Mouse (Mus musculus): ENCODE results near the gene Itga11.
A peak's percentile ranks its signal among the peaks of the same experiment; 100 is the strongest.
"Not testable (repeated sequence)": the region's sequence is repeated elsewhere in the genome, so short reads cannot be mapped to it uniquely, and the experiment has no call there.

Gene Itga11

DNA sequence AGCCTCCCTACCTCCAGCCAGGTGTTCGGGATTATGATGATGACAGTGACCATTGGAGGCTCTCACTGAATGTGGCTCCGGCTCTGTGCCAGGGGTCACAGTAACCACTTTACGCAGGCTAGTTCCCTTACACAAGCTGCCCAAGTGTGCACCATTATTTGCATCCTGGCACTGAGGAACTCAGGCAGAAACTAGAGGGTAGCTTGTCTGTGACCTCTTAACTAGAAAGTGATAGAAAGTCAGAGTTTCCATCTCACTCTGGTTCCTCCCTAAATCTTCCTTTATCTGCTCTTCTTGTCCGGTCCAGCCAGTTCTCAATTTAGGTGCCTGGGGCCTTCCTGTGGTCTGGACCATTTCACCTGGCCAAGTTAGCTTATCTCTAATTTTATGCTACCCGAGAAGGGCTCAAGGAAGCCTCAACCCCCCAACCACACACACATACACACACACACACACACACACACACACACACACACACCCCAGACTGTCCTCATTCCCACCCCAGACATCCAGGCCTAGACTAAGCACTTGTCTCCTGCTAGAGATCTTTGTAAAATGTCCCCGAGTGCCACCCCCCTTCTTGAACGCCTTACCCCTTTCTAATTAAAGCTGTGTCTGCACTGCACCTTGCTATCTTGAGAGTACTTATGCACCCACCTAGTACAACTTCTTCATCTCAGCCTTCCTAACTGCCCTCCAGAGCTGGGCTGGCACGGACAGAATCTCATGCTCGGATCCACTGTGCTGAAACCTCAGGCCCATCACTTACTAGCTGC lies 138.9 kb downstream of the Itga11 start:
- DNase-seq (ENCODE audit: low read depth in 2 of 2, low spot score in 2 of 2): no peak

DNA sequence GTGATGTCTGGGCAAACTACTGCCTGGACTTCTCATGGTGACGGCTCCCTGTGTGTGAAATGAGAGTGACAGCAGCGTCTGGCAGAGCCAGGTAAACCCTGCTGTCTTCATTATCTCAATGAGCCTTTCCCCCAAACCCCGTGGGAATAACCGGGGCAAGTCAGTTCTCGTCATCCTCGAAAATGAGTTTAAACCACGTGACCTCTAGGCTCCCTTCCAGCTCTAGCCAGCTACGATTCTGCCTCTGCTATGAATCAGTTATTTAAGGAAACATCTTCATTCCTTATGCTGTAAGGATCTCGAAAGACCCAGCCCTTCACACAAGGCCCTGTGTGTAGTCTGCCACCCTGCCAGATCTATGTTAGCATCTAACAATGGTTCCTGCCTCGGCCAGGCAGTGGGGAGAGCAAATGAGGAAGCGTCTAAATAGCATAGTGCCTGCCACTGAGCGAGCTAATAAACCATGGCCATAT lies 139.5 kb downstream of the Itga11 start:
- DNase-seq (ENCODE audit: low read depth in 2 of 2, low spot score in 2 of 2): no peak

DNA sequence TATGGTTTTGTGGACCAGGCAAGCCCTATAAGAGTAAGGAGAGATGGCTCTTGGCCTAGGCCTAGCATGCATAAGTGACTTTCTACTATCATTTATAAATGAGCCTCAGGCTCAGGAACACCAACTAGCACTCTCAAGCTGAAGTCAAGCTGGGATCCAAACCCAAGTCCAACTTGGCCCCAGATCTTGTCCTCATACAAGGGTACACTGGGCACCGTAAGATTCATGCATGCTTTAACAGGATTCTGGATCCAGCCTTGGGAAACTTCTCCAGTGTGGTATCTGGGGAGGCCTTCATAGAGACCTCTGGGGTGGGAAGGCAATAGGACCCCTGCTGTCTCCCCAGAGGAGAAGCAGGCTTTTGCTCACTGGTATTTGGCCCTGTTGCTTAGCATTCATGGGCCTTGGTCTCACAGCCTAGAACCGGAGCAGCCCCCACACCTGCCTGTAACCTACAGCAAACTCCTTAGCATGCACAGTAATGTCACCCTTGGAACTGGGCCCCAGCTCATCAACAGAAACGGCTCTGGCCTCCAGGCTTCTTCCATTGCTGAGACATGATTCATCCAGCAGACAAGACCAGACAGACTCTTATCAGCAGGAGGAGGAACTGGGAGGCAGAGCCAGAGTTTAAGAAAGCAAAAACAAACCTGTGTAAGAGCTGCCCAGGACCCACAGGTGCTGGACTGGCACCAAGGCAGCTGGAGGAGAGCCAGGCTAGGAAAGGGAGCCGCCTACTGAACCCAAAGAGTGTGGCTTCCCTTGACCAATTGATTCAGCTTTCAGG lies 140.4 kb downstream of the Itga11 start:
- DNase-seq (ENCODE audit: low read depth in 2 of 2, low spot score in 2 of 2): no peak

DNA sequence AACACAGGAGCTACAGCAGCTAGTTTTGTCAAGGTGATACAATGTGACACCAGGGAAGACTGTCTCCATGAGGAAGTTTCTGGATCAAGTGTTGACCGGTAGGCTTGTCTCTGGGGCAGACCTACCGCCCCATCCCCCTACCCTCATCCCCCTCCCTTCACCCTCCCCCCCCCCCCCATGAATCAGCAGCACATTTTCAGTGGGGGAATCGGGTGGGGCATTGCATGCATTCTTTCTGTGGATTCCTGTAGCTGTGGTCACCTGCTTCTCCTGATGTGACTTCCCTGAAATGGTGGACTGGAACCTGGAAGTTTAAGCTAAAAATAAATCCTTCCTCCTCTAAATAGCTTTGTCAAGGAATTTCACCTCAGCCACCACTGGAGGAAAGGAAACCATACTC lies 141.9 kb downstream of the Itga11 start:
- no peak for DNase-seq (ENCODE audit: low read depth in 2 of 2, low spot score in 2 of 2)

DNA sequence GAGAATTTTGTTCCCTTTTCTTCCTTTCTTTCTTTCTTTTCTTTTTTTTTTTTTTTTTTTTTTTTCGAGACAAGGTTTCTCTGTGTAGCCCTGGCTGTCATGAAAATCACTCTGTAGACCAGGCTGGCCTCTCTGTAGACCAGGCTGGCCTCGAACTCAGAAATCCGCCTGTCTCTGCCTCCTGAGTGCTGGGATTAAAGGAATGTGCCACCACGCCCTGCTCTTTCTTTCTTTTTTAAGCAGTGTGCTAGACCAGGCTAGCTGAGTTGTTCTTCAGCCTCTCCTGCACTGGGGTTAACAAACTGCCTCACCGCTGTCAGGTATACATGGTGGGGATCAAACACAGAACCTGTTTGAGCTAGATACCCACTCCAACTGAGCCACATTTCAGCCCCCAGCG lies 142.3 kb downstream of the Itga11 start:
- not testable (repeated sequence) for DNase-seq (ENCODE audit: low read depth in 2 of 2, low spot score in 2 of 2)

DNA sequence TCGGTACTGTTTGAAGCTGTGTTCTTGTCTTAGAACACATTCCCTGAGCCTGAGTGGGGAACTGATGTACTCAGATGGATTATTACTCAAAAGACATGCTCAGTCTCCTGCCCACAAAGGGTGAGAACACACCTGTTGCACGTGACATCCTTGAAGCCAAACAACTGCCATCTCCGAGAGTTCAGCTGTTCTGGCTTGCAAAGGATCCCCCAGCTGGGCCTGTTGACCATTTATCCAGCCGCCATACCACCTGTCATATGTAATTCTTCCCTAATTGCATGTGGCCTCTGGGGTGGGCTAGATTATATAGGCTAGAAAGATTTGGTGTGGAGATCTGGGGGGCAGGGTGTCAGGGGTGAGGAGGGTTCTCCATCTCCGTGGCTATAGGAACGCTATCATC lies 143.2 kb downstream of the Itga11 start:
- DNase-seq (ENCODE audit: low read depth in 2 of 2, low spot score in 2 of 2): no peak

DNA sequence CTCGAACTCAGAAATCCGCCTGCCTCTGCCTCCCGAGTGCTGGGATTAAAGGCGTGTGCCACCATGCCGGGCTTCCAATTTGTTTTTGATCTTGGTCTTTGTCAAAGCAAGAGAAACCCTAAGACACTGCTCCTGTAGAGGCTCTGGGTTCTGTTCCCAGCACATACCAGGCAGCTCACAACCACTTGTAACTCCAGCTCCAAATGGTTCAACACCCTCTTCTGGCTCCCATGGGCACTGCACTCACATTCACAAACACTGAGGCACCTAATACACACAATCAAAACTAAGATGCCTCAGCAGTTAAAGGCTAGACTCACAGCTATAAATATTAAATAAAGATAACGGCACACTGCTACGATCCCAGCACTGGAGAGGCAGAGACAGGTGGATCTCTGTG lies 144.2 kb downstream of the Itga11 start:
- no peak for DNase-seq (ENCODE audit: low read depth in 2 of 2, low spot score in 2 of 2)

DNA sequence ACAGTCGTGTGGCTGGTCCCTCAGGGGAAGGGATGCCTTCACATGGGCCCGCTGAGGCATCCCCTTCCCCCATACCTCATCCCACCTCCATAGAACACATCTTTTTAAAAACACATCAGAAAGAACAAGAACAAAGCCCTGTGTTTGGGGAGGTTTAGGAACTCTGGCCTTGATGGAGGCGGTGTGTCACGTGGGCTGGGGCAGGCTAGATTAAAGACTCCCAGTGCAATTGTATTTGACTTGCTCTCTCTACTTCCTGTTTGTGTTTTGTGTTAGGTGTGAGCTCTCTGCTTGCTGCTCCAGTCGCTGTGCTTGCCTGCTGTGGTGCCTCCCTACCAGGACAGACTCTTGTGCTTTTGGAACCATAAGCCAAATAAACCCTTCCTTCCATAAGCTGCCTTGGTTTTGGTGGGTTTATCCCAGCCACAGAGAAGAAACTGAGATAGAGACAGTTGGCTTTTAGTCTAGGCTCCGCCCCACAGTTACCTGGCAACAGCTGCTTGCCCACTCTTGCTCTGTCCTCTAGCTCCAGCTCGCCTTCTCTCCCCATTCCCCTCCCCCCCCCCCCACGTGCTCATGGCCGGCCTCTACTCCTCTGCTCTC lies 148.3 kb downstream of the Itga11 start:
- peak in 1 of 2 experiments; percentile 16 for DNase-seq (ENCODE audit: low read depth in 2 of 2, low spot score in 2 of 2)

DNA sequence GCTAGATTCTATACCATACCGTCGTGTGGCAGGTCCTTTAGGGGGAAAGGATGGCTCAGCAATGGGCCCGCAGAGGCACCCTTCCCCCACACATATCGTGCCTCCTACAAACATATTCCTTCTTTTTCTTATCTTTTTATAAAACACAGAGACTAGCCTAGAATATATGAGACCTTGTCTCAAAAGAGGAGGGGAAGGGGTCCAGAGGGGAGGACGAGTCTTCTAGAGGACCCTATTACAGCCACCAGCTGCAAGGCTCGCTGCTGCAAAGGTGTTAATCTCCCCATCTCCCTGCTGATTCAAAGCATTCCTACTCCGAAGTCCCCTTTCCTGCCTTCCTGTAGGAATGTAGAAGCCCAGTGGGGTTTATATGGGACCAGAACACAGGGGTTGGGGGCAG lies 148.8 kb downstream of the Itga11 start:
- no peak for DNase-seq (ENCODE audit: low read depth in 2 of 2, low spot score in 2 of 2)

DNA sequence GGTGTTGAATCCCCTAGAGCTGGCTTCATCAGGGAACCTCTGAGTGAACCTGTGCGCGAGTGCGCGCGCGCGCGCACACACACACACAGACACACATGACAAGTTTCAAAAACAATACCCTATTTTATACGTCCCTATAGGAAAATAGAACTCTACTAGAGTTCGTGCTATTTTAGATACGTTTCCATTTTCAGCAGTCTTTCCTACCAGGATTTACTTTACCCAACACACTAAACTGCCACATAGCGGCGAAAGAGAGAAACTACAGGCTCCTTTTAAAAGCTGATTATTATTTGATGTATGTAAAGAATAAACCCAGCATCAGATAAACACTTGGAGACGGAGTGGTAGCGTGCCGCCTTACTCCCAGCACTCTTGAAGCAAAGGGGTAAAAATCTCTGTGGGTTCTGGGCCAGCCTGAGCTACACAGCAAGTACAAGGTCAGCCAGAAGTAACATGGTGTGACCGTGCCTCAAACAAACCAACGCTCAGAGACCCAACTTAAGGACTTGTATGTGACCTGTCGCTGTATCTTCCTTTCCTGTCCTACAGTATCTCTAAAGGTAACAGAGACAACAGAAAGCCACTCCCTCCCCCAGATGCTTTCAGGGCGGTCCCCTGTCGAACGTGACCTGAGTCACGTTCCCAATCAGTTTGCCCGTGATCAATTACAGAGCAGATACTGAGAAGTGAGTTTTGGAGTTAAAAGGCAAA lies 150.5 kb downstream of the Itga11 start:
- no peak for DNase-seq (ENCODE audit: low read depth in 2 of 2, low spot score in 2 of 2)

DNA sequence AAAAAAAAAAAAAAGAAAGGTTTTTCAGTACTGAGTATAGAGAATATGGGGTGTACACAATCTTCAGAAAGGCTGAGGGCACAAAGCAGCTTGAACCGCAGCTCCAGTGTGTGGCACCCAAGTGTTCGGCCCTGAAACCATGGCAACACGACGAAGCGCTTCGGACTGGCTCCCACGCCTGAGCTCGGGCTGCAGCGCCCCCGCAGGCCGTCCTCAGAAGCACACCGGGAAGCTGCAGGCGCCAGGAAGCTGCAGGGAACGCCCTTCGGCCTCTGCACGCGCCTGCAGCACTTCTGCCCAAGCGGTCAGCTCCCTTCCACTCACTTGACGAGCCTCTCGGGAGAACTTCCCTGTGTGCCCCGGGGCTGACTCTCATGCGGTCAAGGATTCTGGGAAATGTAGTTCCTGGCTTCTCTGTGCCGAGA lies 151.0 kb downstream of the Itga11 start:
- peak; percentile 77 to 83 for DNase-seq (ENCODE audit: low read depth in 2 of 2, low spot score in 2 of 2)

DNA sequence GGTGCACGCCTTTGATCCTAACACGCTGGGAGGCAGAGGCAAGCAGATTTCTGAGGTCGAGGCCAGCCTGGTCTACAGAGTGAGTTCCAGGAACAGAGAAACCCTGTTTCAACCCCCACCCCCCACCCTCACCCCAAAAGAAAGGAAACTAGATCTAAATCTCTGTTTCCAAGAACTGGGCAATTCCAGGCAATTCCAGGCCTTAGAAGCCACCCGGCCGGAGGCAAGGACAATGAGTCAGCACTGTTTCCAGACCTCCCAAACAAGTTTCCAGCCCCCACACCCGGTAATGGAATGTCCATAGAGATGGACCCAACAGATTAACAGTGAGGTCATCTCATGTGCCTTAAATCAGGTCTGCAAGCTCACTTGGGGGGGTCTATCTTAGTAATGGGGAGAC lies 152.3 kb downstream of the Itga11 start:
- no peak for DNase-seq (ENCODE audit: low read depth in 2 of 2, low spot score in 2 of 2)

All from CD8-positive naive resting alpha-beta T cell, adult 2 months (primary cell).